Mouse (Mus musculus): Measurements from ENCODE around the gene Ankib1.

- TF ChIP-seq CTCF (IDR thresholded peaks at IDR 0.05; ENCODE audit: low read depth, low read length) (no peak), GATA1 (IDR thresholded peaks at IDR 0.05; ENCODE audit: borderline replicate concordance, low read length) (no peak), TAL1 (conservative IDR thresholded peaks at IDR 0.05; ENCODE audit: low read depth, low read length) (no peak)
These were observed 158.1 kb downstream of the Ankib1 start for GRCm38 (mm10) chr5:3644621-3645020.
